ENCODE assay signal across 27 mouse cellular contexts in genomic region chr8:47957560-47957959, GRCm38 (mm10).
"Had no signal": no experiment of that assay in that cellular context is flagged by ENCODE, and none has a peak within 500 bp of the region (broad histone marks: within the 10 kb centered on the region; RNA-seq: fewer than 3 reads in every experiment).

No protein-coding gene starts in this region.

- H3K27me3 ChIP-seq: limb, embryonic 12.5 days; limb, embryonic 13.5 days; limb, embryonic 15.5 days; liver, embryonic 12.5 days; liver, embryonic 13.5 days; liver, embryonic 15.5 days; lung, embryonic 15.5 days; megakaryocyte, embryonic 14.5 days; midbrain, embryonic 12.5 days; midbrain, embryonic 13.5 days; midbrain, embryonic 15.5 days; neural tube, embryonic 12.5 days; neural tube, embryonic 13.5 days had no signal

- H3K4me2 ChIP-seq: limb, embryonic 12.5 days; limb, embryonic 13.5 days; limb, embryonic 15.5 days; liver, embryonic 11.5 days; liver, embryonic 12.5 days; liver, embryonic 13.5 days; liver, embryonic 15.5 days; lung, embryonic 14.5 days; lung, embryonic 15.5 days; midbrain, embryonic 11.5 days; midbrain, embryonic 12.5 days; midbrain, embryonic 13.5 days; midbrain, embryonic 15.5 days; neural tube, embryonic 12.5 days; neural tube, embryonic 13.5 days had no signal

- H3K4me3 ChIP-seq: left cerebral cortex, adult 2 months; limb, embryonic 10.5 days; limb, embryonic 12.5 days; limb, embryonic 13.5 days; limb, embryonic 15.5 days; liver, embryonic 12.5 days; liver, embryonic 13.5 days; liver, embryonic 15.5 days; lung, embryonic 15.5 days; megakaryocyte, embryonic 14.5 days; midbrain, embryonic 10.5 days; midbrain, embryonic 12.5 days; midbrain, embryonic 13.5 days; midbrain, embryonic 15.5 days; myocyte; neural tube, embryonic 12.5 days; neural tube, embryonic 13.5 days had no signal

- DNase-seq: layer of hippocampus, postnatal 36 days; left cerebral cortex, postnatal 4 days; liver; liver, embryonic 13.5 days; liver, postnatal 0 days; lung, embryonic 14.5 days; midbrain, embryonic 14.5 days had no signal

- H3K27ac ChIP-seq: left cerebral cortex, adult 2 months; limb, embryonic 10.5 days; limb, embryonic 12.5 days; limb, embryonic 13.5 days; limb, embryonic 15.5 days; liver, embryonic 12.5 days; liver, embryonic 13.5 days; liver, embryonic 14.5 days; liver, embryonic 15.5 days; lung, embryonic 15.5 days; macrophage; midbrain, embryonic 10.5 days; midbrain, embryonic 12.5 days; midbrain, embryonic 13.5 days; midbrain, embryonic 15.5 days; neural tube, embryonic 12.5 days; neural tube, embryonic 13.5 days had no signal

- H3K4me1 ChIP-seq: liver, embryonic 12.5 days; liver, embryonic 13.5 days; liver, embryonic 15.5 days; megakaryocyte, embryonic 14.5 days had no signal

- ATAC-seq: liver, embryonic 12.5 days; liver, postnatal 0 days; midbrain, embryonic 13.5 days; midbrain, embryonic 15.5 days had no signal

- H3K36me3 ChIP-seq: limb, embryonic 10.5 days; limb, embryonic 12.5 days; limb, embryonic 13.5 days; limb, embryonic 15.5 days; liver, embryonic 12.5 days; liver, embryonic 13.5 days; liver, embryonic 15.5 days; lung, embryonic 15.5 days; midbrain, embryonic 10.5 days; midbrain, embryonic 12.5 days; midbrain, embryonic 13.5 days; midbrain, embryonic 15.5 days; neural tube, embryonic 12.5 days; neural tube, embryonic 13.5 days had no signal

- H3K9ac ChIP-seq: limb, embryonic 12.5 days; limb, embryonic 13.5 days; limb, embryonic 15.5 days; liver, embryonic 12.5 days; liver, embryonic 13.5 days; liver, embryonic 14.5 days; liver, embryonic 15.5 days; liver, postnatal 0 days; lung, embryonic 14.5 days; lung, embryonic 15.5 days; midbrain, embryonic 12.5 days; midbrain, embryonic 13.5 days; midbrain, embryonic 15.5 days; neural tube, embryonic 12.5 days; neural tube, embryonic 13.5 days had no signal

- H3K9me3 ChIP-seq: limb, embryonic 10.5 days; limb, embryonic 12.5 days; limb, embryonic 13.5 days; limb, embryonic 15.5 days; liver, embryonic 12.5 days; liver, embryonic 13.5 days; liver, embryonic 15.5 days; lung, embryonic 15.5 days; megakaryocyte, embryonic 14.5 days; midbrain, embryonic 10.5 days; midbrain, embryonic 12.5 days; midbrain, embryonic 13.5 days; midbrain, embryonic 15.5 days; neural tube, embryonic 12.5 days; neural tube, embryonic 13.5 days had no signal
